Mouse (Mus musculus): ENCODE measurements around the gene Gas2l2. TPM values are rescaled to one million over a fixed set of nuclear protein-coding genes. Genes with fewer than 3 reads are reported as not detected.
A peak's percentile ranks its signal among the peaks of the same experiment; 100 is the strongest.

Gas2l2 gene
- total RNA-seq, 4 experiments from 2014 or later = not detected

GRCm38 (mm10) chr11:83394802-83395439, 34.3 kb downstream of the Gas2l2 start:
- no peak for DNase-seq (ENCODE audit: low spot score)

GRCm38 (mm10) chr11:83393062-83393461, 36.2 kb downstream of the Gas2l2 start:
- peak; percentile 53 for DNase-seq (ENCODE audit: low spot score)

GRCm38 (mm10) chr11:83383532-83383887, 45.7 kb downstream of the Gas2l2 start:
- no peak for DNase-seq (ENCODE audit: low spot score)

- no peak for DNase-seq (ENCODE audit: low spot score)
These were observed 46.3 kb downstream of the Gas2l2 start for GRCm38 (mm10) chr11:83382876-83383531.

- no peak for DNase-seq (ENCODE audit: low spot score)
These were observed 49.4 kb downstream of the Gas2l2 start for GRCm38 (mm10) chr11:83379745-83380341.

Other genes with a start within 250 kb of the Gas2l2 start
- gene Slfn3, start 238.1 kb downstream of the Gas2l2 start, total RNA-seq (2022) = 1 to 10 TPM; 1.9 to 2.8 (median 2.2) TPM
- not detected for gene Slfn14, start 142.7 kb downstream of the Gas2l2 start, total RNA-seq (2022)
- gene Ap2b1, start 130.4 kb downstream of the Gas2l2 start, total RNA-seq (2022) = 10 to 100 TPM; 34.1 to 46.5 (median 36.9) TPM
- gene Pex12, start 126.9 kb downstream of the Gas2l2 start, total RNA-seq (2022) = 10 to 100 TPM in 2 of 4 experiments, 1 to 10 TPM in 2; 8.8 to 13.9 (median 9.7) TPM
- 10 to 100 TPM; 67.6 to 90.2 (median 81.9) TPM for gene Rasl10b, start 20.3 kb downstream of the Gas2l2 start, total RNA-seq (2022)
- gene 1700020L24Rik, start 8.2 kb upstream of the Gas2l2 start, total RNA-seq (2022) = not detected
- 1 to 10 TPM; 2.4 to 5.4 (median 3.6) TPM for gene Mmp28, start 33.6 kb upstream of the Gas2l2 start, total RNA-seq (2022)
- 10 to 100 TPM; 35.5 to 42.1 (median 38.4) TPM for gene Taf15, start 43.6 kb upstream of the Gas2l2 start, total RNA-seq (2022)
- not detected for gene Heatr9, start 92.7 kb upstream of the Gas2l2 start, total RNA-seq (2022)
- 1 to 10 TPM in 1 of 4 experiments, under 1 TPM in 1, not detected in 2; 0.76 to 1.1 TPM for gene Ccl5, start 101.1 kb upstream of the Gas2l2 start, total RNA-seq (2022)
- gene Ccl9, start 149.2 kb upstream of the Gas2l2 start, total RNA-seq (2022) = 1 to 10 TPM; 4.4 to 9.5 (median 5.6) TPM
- gene Ccl6, start 163.6 kb upstream of the Gas2l2 start, total RNA-seq (2022) = 10 to 100 TPM in 2 of 4 experiments, 1 to 10 TPM in 2; 5.4 to 24.7 (median 9.6) TPM
- gene Rpl9-ps1, start 216.2 kb upstream of the Gas2l2 start, total RNA-seq (2022) = not detected
- gene Ccl3, start 219.9 kb upstream of the Gas2l2 start, total RNA-seq (2022) = not detected
- not detected for gene Ccl4, start 233.1 kb upstream of the Gas2l2 start, total RNA-seq (2022)